ENCODE assay signal across 19 mouse cellular contexts in the genomic region with DNA sequence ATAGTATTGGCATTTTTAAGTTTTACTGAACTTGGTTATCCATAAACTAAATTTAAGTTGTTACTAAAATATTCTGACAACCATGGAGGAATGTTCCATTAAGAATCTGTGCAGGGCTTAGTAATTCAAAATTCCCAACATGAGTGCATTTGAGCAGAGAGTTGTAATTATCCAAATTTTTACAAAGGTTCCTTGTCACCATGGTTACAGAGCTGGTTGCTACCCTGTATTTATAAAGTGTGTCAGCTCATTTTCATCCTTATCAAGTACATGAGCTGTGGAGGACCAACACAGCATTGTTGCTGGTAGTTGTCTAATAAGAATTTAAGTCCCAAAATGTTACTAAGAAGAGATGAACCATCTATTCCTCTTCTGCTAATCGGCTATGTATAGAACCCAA.
"Had no signal": no experiment of that assay in that cellular context is flagged by ENCODE, and none has a peak within 500 bp of the region (broad histone marks: within the 10 kb centered on the region; RNA-seq: fewer than 3 reads in every experiment).

No protein-coding gene starts in this region.

- H3K4me3 ChIP-seq: left cerebral cortex, adult 2 months; liver, embryonic 13.5 days; midbrain, embryonic 12.5 days; neural tube, embryonic 12.5 days; neural tube, embryonic 15.5 days; stomach, embryonic 15.5 days had no signal

- DNase-seq: kidney, adult 18-20 months; kidney, adult 9 months; kidney, postnatal 14 days; kidney, postnatal 4 days; layer of hippocampus, adult 9-11 months; layer of hippocampus, postnatal 36 days; liver, embryonic 13.5 days; lung, adult 2 months; lung, postnatal 14 days; lung, postnatal 4 days; retina, postnatal 1 day; right cerebral cortex, postnatal 25 days; spleen, adult 18-20 months; thymus, adult 18-20 months had no signal

- H3K9ac ChIP-seq: liver, embryonic 13.5 days; midbrain, embryonic 12.5 days; neural tube, embryonic 12.5 days; neural tube, embryonic 15.5 days; stomach, embryonic 15.5 days had no signal

- H3K27me3 ChIP-seq: liver, embryonic 13.5 days; midbrain, embryonic 12.5 days; neural tube, embryonic 12.5 days; neural tube, embryonic 15.5 days; stomach, embryonic 15.5 days had no signal

- H3K4me1 ChIP-seq: liver, embryonic 13.5 days; midbrain, embryonic 12.5 days; neural tube, embryonic 12.5 days; neural tube, embryonic 15.5 days; stomach, embryonic 15.5 days had no signal

- H3K4me2 ChIP-seq: liver, embryonic 13.5 days; midbrain, embryonic 12.5 days; neural tube, embryonic 12.5 days; neural tube, embryonic 15.5 days; stomach, embryonic 15.5 days had no signal

- H3K36me3 ChIP-seq: liver, embryonic 13.5 days; midbrain, embryonic 12.5 days; neural tube, embryonic 12.5 days; stomach, embryonic 15.5 days had no signal

- H3K27ac ChIP-seq: left cerebral cortex, adult 2 months; liver, embryonic 13.5 days; midbrain, embryonic 12.5 days; neural tube, embryonic 12.5 days; neural tube, embryonic 15.5 days; stomach, embryonic 15.5 days had no signal

- H3K9me3 ChIP-seq: liver, embryonic 13.5 days; midbrain, embryonic 12.5 days; neural tube, embryonic 12.5 days; neural tube, embryonic 15.5 days; stomach, embryonic 15.5 days had no signal
